Mouse (Mus musculus) kidney, adult 9 months (tissue): Measurements from ENCODE around the gene Cog5.

Experiments
- DNase-seq: peaks from one replicate; pipeline ENCODE4 v3.0.0; 2022

Gene Cog5

GRCm38 (mm10) chr12:31712233-31712632 is 57.6 kb downstream of the Cog5 start:
- no peak for DNase-seq

GRCm38 (mm10) chr12:31712727-31713126 is 58.1 kb downstream of the Cog5 start:
- no peak for DNase-seq

- no peak for DNase-seq
Observed at GRCm38 (mm10) chr12:31713600-31713999, 58.9 kb downstream of the Cog5 start, which contains the start of gene Gpr22. Gpr22 (minus strand) TSS chr12:31713947.

- no peak for DNase-seq
Observed at GRCm38 (mm10) chr12:31714070-31714469, 59.4 kb downstream of the Cog5 start.

- peak; percentile 12 for DNase-seq
Observed at GRCm38 (mm10) chr12:31719586-31720275, 65.1 kb downstream of the Cog5 start.

GRCm38 (mm10) chr12:31724576-31724975 is 69.9 kb downstream of the Cog5 start:
- no peak for DNase-seq

GRCm38 (mm10) chr12:31725511-31726275 is 71.0 kb downstream of the Cog5 start:
- no peak for DNase-seq

GRCm38 (mm10) chr12:31726707-31727106 is 72.0 kb downstream of the Cog5 start:
- peak; percentile 12 for DNase-seq

GRCm38 (mm10) chr12:31730126-31730525 is 75.5 kb downstream of the Cog5 start:
- no peak for DNase-seq

GRCm38 (mm10) chr12:31734616-31735015 is 79.9 kb downstream of the Cog5 start:
- DNase-seq: no peak

GRCm38 (mm10) chr12:31747301-31747700 is 92.6 kb downstream of the Cog5 start:
- no peak for DNase-seq

- DNase-seq: no peak
Observed at GRCm38 (mm10) chr12:31749846-31750245, 95.2 kb downstream of the Cog5 start.

GRCm38 (mm10) chr12:31754465-31754864 is 99.8 kb downstream of the Cog5 start:
- DNase-seq: no peak

- no peak for DNase-seq
Observed at GRCm38 (mm10) chr12:31755885-31756755, 101.5 kb downstream of the Cog5 start.

- DNase-seq: no peak
Observed at GRCm38 (mm10) chr12:31773612-31774011, 118.9 kb downstream of the Cog5 start.

GRCm38 (mm10) chr12:31784291-31784690 is 129.6 kb downstream of the Cog5 start:
- DNase-seq: no peak

GRCm38 (mm10) chr12:31788530-31788929 is 133.9 kb downstream of the Cog5 start:
- no peak for DNase-seq

GRCm38 (mm10) chr12:31806410-31807154 is 151.9 kb downstream of the Cog5 start:
- no peak for DNase-seq

GRCm38 (mm10) chr12:31818051-31818461 is 163.4 kb downstream of the Cog5 start:
- DNase-seq: peak; percentile 7

- DNase-seq: no peak
Observed at GRCm38 (mm10) chr12:31819096-31819495, 164.4 kb downstream of the Cog5 start.

GRCm38 (mm10) chr12:31819520-31819919 is 164.9 kb downstream of the Cog5 start:
- DNase-seq: no peak

GRCm38 (mm10) chr12:31823671-31824070 is 169.0 kb downstream of the Cog5 start:
- peak; percentile 58 for DNase-seq
